Mouse (Mus musculus) embryonic fibroblast, embryonic 13.5 days (primary cell): ENCODE data around the gene Kcnk12. TPM values are rescaled to one million over a fixed set of nuclear protein-coding genes. Genes with fewer than 3 reads are reported as not detected.

Experiments
- H3K27ac ChIP-seq: 2 replicates; pipeline ENCODE4 v1.5.1; 2012; ENCODE audit warnings: low read length, control low read depth, inconsistent platforms; ENCODE audit not compliant: insufficient read depth
- H3K4me1 ChIP-seq: 2 replicates; pipeline ENCODE4 v1.6.1; 2011; ENCODE audit warnings: low read length; ENCODE audit not compliant: control insufficient read depth, insufficient read depth
- H3K4me3 ChIP-seq: 2 replicates; pipeline ENCODE4 v1.5.1; 2011; ENCODE audit warnings: mild to moderate bottlenecking, control low read depth, low read length; ENCODE audit not compliant: insufficient read depth
- CTCF ChIP-seq: IDR thresholded peaks from 2 replicates; pipeline ENCODE4 v1.5.1; 2011; ENCODE audit warnings: mild to moderate bottlenecking, control low read depth, low read length, moderate library complexity, borderline replicate concordance; ENCODE audit not compliant: insufficient read depth
- POLR2A ChIP-seq: IDR thresholded peaks from 2 replicates; pipeline ENCODE4 v1.6.1; 2011; ENCODE audit warnings: low read depth, mild to moderate bottlenecking, control low read depth, low read length, moderate library complexity
- polyA plus RNA-seq: library from polyadenylated mRNA; stranded (reverse); fragments of >200 nt; gene quantifications from 2 replicates; pipeline ENCODE4 v1.2.4, GENCODE M21; 2011; ENCODE audit warnings: low read depth; ENCODE audit not compliant: missing spikeins, insufficient read length

Kcnk12 gene
- polyA plus RNA-seq, 1 experiment: not detected

GRCm38 (mm10) chr17:87765031-87765430, 32.8 kb downstream of the Kcnk12 start:
- H3K4me3 ChIP-seq: no peak overlapping the region
- H3K4me1 ChIP-seq: peaks cover 8% of the 10 kb centered on the region
- TF ChIP-seq CTCF (no peak), POLR2A (no peak)
- H3K27ac ChIP-seq: no peak overlapping the region

- no peak for TF ChIP-seq CTCF
- TF ChIP-seq POLR2A: no peak
- peaks cover 8% of the 10 kb centered on the region for H3K4me1 ChIP-seq
- no peak overlapping the region for H3K4me3 ChIP-seq
- peak overlapping the region; percentile 54; the same call in 1 of the 2 replicates for H3K27ac ChIP-seq
Observed at GRCm38 (mm10) chr17:87763146-87763545, 34.6 kb downstream of the Kcnk12 start.

- H3K27ac ChIP-seq: no peak overlapping the region
- TF ChIP-seq POLR2A (no peak), CTCF (no peak)
- peaks cover 8% of the 10 kb centered on the region for H3K4me1 ChIP-seq
- no peak overlapping the region for H3K4me3 ChIP-seq
Observed at GRCm38 (mm10) chr17:87760315-87760714, 37.5 kb downstream of the Kcnk12 start.

- no peaks in the 10 kb centered on the region for H3K4me1 ChIP-seq
- H3K27ac ChIP-seq: no peak overlapping the region
- TF ChIP-seq POLR2A (no peak), CTCF (no peak)
- H3K4me3 ChIP-seq: peak overlapping the region; percentile 56
Observed at GRCm38 (mm10) chr17:87745926-87746888, 51.6 kb downstream of the Kcnk12 start.

GRCm38 (mm10) chr17:87744985-87745925, 52.5 kb downstream of the Kcnk12 start:
- Histone ChIP-seq H3K4me3 (peak overlapping the region; percentile 56), H3K4me1 (no peaks in the 10 kb centered on the region), H3K27ac (no peak overlapping the region)
- TF ChIP-seq CTCF (no peak), POLR2A (no peak)

- H3K27ac ChIP-seq: no peak overlapping the region
- H3K4me3 ChIP-seq: no peak overlapping the region
- TF ChIP-seq POLR2A: no peak
- TF ChIP-seq CTCF: no peak
- H3K4me1 ChIP-seq: no peaks in the 10 kb centered on the region
Observed at GRCm38 (mm10) chr17:87739835-87740234, 58.0 kb downstream of the Kcnk12 start.

- Histone ChIP-seq H3K27ac (no peak overlapping the region), H3K4me1 (no peaks in the 10 kb centered on the region), H3K4me3 (no peak overlapping the region)
- TF ChIP-seq CTCF (no peak), POLR2A (no peak)
Observed at GRCm38 (mm10) chr17:87737144-87737543, 60.6 kb downstream of the Kcnk12 start.

- Histone ChIP-seq H3K27ac (no peak overlapping the region), H3K4me3 (no peak overlapping the region), H3K4me1 (no peaks in the 10 kb centered on the region)
- no peak for TF ChIP-seq POLR2A
- TF ChIP-seq CTCF: no peak
Observed at GRCm38 (mm10) chr17:87734471-87734870, 63.3 kb downstream of the Kcnk12 start.

GRCm38 (mm10) chr17:87731962-87732361, 65.8 kb downstream of the Kcnk12 start:
- Histone ChIP-seq H3K4me1 (no peaks in the 10 kb centered on the region), H3K27ac (no peak overlapping the region), H3K4me3 (no peak overlapping the region)
- no peak for TF ChIP-seq CTCF
- TF ChIP-seq POLR2A: no peak
